Mouse (Mus musculus): Measurements from ENCODE around the gene Ttc27. TPM values are rescaled to one million over a fixed set of nuclear protein-coding genes. Genes with fewer than 3 reads are reported as not detected.

Ttc27 gene
- polyA plus RNA-seq, 1 experiment from 2014 or later, result 29.0 TPM

DNA sequence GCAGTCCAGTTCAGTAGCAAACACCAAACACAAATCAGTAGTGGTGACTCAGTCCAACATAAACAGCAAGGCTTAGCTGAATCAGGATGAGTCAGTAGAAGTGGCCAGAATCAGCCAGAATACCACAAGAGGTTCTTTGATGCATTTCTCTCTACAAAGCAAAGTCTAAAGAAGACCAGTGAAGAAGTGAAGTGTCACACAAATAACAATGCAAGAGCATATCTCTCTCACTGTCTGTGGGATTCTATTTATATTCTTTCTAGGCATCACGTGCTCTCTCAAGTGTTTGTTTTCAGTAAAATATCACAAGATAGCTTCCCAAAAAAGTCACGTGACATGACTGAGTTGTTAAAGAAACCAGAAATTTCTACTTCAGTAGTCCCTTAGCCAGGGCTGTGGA, 102.2 kb downstream of the Ttc27 start:
- H3K27me3 ChIP-seq (replicated peaks; ENCODE audit: control insufficient read depth, insufficient read depth, low read length), result no peaks in the 10 kb centered on the region
- H3K4me2 ChIP-seq (ENCODE audit: low read length), result no peak overlapping the region
- H3K36me3 ChIP-seq (ENCODE audit: control insufficient read depth, insufficient read depth, low read length), result no peaks in the 10 kb centered on the region
- WGBS, result 67% methylated on average over 2 of the region's 2 CpGs
- no peak overlapping the region for H3K9ac ChIP-seq (ENCODE audit: low read length)
- DNase-seq (ENCODE audit: low spot score) (no peak), ATAC-seq (replicated peaks; ENCODE audit: low FRiP score, low TSS enrichment, low read depth) (no peak)
- no peaks in the 10 kb centered on the region for H3K4me1 ChIP-seq (replicated peaks; ENCODE audit: control insufficient read depth, insufficient read depth, low read length)
- H3K27ac ChIP-seq (ENCODE audit: low read depth), result no peak overlapping the region
- no peaks in the 10 kb centered on the region for H3K9me3 ChIP-seq (ENCODE audit: control insufficient read depth, low read length)
- H3K4me3 ChIP-seq (ENCODE audit: low read depth, low read length), result no peak overlapping the region

DNA sequence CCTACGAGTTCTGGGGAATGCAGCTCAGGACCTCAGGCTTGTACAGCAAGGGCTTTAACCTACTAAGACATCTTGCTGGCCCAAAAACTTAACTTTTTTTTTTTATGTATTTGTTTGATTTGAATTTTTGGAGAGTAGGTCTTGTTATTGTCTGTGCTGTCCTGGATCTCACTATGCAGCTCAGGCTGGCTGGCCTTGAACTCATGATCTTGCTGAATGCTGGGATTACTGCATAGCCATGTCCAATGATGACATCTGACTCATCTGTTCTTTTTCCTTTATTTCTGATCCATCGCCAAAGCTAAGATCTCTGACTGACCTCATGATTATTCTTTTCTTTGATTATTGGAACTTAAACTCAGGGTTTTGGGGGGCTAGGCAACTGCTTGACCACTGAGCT, 113.3 kb downstream of the Ttc27 start:
- no peak overlapping the region for H3K9ac ChIP-seq (ENCODE audit: low read length)
- H3K4me2 ChIP-seq (ENCODE audit: low read length), result no peak overlapping the region
- no peak overlapping the region for H3K27ac ChIP-seq (ENCODE audit: low read depth)
- H3K36me3 ChIP-seq (ENCODE audit: control insufficient read depth, insufficient read depth, low read length), result no peaks in the 10 kb centered on the region
- H3K4me1 ChIP-seq (replicated peaks; ENCODE audit: control insufficient read depth, insufficient read depth, low read length), result 0 out of 2 replicates have a peak, but pooled peaks cover 2% of the 10 kb centered on the region
- no peaks in the 10 kb centered on the region for H3K9me3 ChIP-seq (ENCODE audit: control insufficient read depth, low read length)
- WGBS, result 80% methylated on average over 2 of the region's 2 CpGs
- H3K4me3 ChIP-seq (ENCODE audit: low read depth, low read length), result no peak overlapping the region
- no peaks in the 10 kb centered on the region for H3K27me3 ChIP-seq (replicated peaks; ENCODE audit: control insufficient read depth, insufficient read depth, low read length)
- no peak for DNase-seq (ENCODE audit: low spot score)
- ATAC-seq (replicated peaks; ENCODE audit: low FRiP score, low TSS enrichment, low read depth), result no peak

DNA sequence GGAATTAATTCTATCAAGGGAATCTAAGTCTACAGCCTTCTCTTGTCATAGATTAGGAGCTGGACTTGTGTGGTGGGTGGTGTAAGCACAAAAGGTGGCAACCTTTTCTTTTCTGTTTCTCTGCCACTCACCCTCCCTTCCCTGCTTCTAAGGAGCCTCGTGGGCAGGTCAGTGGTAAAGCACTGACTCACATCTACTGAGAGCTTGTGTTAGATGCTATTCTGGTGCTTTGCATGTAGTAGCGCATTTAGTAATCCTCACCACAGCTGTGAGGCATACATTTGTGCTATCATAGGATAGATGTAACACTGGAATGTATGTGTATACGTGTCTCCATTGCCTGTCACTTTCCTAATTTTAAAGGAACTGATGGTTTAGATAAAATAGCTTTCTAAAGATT, 124.2 kb downstream of the Ttc27 start:
- Histone ChIP-seq H3K27ac (ENCODE audit: low read depth) (no peak overlapping the region), H3K36me3 (ENCODE audit: control insufficient read depth, insufficient read depth, low read length) (no peaks in the 10 kb centered on the region), H3K4me3 (ENCODE audit: low read depth, low read length) (no peak overlapping the region), H3K9ac (ENCODE audit: low read length) (no peak overlapping the region), H3K4me2 (ENCODE audit: low read length) (no peak overlapping the region), H3K9me3 (ENCODE audit: control insufficient read depth, low read length) (no peaks in the 10 kb centered on the region), H3K27me3 (replicated peaks; ENCODE audit: control insufficient read depth, insufficient read depth, low read length) (no peaks in the 10 kb centered on the region), H3K4me1 (replicated peaks; ENCODE audit: control insufficient read depth, insufficient read depth, low read length) (peaks cover 10% of the 10 kb centered on the region; the same call in 1 of the 2 replicates)
- DNase-seq (ENCODE audit: low spot score) (no peak), ATAC-seq (replicated peaks; ENCODE audit: low FRiP score, low TSS enrichment, low read depth) (no peak)
- 79% methylated on average over 3 of the region's 3 CpGs for WGBS

DNA sequence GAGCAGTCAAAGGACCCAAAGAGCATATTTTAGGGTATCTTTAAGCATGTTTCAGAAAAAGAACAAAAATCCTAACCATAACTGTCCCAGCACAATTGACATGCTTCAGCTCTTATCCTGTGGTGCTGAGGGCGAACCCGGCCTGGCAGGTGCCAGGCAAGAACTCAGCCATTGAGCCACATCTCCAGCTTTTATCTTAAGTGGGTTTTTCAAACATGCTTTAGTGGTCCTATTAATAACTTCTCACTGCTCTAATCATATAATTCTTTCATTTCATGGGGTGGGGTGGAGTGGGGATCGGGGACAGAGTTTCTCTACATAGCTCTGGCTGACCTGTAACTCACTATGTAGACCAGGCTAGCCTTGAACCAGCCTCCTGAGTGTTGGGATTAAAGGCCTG, 125.1 kb downstream of the Ttc27 start:
- peaks cover 10% of the 10 kb centered on the region; the same call in 1 of the 2 replicates for H3K4me1 ChIP-seq (replicated peaks; ENCODE audit: control insufficient read depth, insufficient read depth, low read length)
- no peaks in the 10 kb centered on the region for H3K27me3 ChIP-seq (replicated peaks; ENCODE audit: control insufficient read depth, insufficient read depth, low read length)
- H3K9ac ChIP-seq (ENCODE audit: low read length), result no peak overlapping the region
- 90% methylated on average over 3 of the region's 3 CpGs for WGBS
- DNase-seq (ENCODE audit: low spot score), result no peak
- no peak overlapping the region for H3K4me2 ChIP-seq (ENCODE audit: low read length)
- H3K36me3 ChIP-seq (ENCODE audit: control insufficient read depth, insufficient read depth, low read length), result no peaks in the 10 kb centered on the region
- H3K4me3 ChIP-seq (ENCODE audit: low read depth, low read length), result no peak overlapping the region
- no peak for ATAC-seq (replicated peaks; ENCODE audit: low FRiP score, low TSS enrichment, low read depth)
- no peak overlapping the region for H3K27ac ChIP-seq (ENCODE audit: low read depth)
- H3K9me3 ChIP-seq (ENCODE audit: control insufficient read depth, low read length), result no peaks in the 10 kb centered on the region

DNA sequence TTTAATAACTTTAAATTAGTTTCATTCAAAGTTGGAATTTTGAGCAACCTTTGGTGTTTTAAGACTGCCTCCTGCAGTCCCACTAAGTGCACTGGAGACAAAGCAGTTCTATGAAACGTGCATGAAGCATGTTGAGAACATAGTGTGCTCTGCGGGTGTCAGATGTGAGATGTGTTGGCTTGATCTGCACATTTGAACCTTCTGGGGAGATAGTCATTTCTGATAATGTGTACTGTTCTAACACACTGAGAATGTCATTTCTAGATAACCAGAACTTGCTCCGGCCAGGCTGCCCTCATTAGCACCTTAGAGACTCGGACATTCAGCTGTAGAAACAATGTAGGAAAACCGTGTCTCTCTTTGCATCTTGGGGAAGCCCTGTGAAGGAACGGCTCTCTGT, 126.0 kb downstream of the Ttc27 start:
- peaks cover 10% of the 10 kb centered on the region; the same call in 1 of the 2 replicates for H3K4me1 ChIP-seq (replicated peaks; ENCODE audit: control insufficient read depth, insufficient read depth, low read length)
- H3K4me2 ChIP-seq (ENCODE audit: low read length), result no peak overlapping the region
- DNase-seq (ENCODE audit: low spot score) (no peak), ATAC-seq (replicated peaks; ENCODE audit: low FRiP score, low TSS enrichment, low read depth) (no peak)
- H3K27ac ChIP-seq (ENCODE audit: low read depth), result no peak overlapping the region
- no peaks in the 10 kb centered on the region for H3K27me3 ChIP-seq (replicated peaks; ENCODE audit: control insufficient read depth, insufficient read depth, low read length)
- H3K9me3 ChIP-seq (ENCODE audit: control insufficient read depth, low read length), result no peaks in the 10 kb centered on the region
- H3K9ac ChIP-seq (ENCODE audit: low read length), result no peak overlapping the region
- no peak overlapping the region for H3K4me3 ChIP-seq (ENCODE audit: low read depth, low read length)
- WGBS, result 92% methylated on average over 6 of the region's 6 CpGs
- no peaks in the 10 kb centered on the region for H3K36me3 ChIP-seq (ENCODE audit: control insufficient read depth, insufficient read depth, low read length)

DNA sequence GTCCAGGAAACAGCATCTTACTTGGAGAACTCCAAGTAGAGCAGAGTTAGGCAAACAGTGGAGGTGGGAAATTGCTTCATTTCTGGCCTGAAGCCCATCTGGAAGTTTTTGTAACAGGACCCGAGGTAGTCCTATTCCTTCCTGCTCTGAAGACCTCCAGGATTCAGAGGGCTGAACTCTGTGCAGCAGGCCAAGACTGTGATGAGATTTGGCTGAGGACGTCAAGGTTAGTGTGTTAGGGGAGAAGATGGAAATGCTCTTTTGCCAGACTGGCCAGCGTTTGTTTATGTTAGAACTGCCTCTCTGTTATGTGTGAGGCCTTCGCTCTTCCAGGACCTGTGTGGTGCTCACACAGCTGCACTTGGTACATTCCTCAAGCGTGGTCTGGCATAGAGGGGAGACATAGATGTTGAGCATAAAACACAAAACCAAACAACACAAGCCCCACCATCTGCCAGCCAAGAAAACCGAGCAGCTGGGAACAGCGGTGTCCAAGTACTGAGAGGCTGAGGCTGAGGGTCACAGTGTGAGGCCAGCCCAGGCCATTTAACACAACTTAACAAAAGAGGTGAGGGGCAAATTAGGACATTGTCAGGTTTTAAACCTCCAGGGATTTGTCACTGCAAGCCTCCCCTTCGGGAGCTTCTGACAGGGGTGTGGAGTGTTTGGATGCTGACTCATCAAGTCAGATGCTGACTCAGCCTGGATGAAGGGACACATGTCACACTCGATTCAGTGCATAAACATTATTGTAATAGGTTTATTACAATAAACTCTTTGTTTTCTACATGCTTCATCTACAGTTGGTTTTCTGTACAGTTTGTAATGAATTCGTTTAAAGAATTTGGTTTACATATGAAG, 128.7 kb downstream of the Ttc27 start:
- no peak for DNase-seq (ENCODE audit: low spot score)
- no peak overlapping the region for H3K4me2 ChIP-seq (ENCODE audit: low read length)
- H3K9ac ChIP-seq (ENCODE audit: low read length), result no peak overlapping the region
- peaks cover 10% of the 10 kb centered on the region; the same call in 1 of the 2 replicates for H3K4me1 ChIP-seq (replicated peaks; ENCODE audit: control insufficient read depth, insufficient read depth, low read length)
- H3K36me3 ChIP-seq (ENCODE audit: control insufficient read depth, insufficient read depth, low read length), result no peaks in the 10 kb centered on the region
- ATAC-seq (replicated peaks; ENCODE audit: low FRiP score, low TSS enrichment, low read depth), result peak; percentile 58; the same call in 1 of the 2 replicates
- no peaks in the 10 kb centered on the region for H3K9me3 ChIP-seq (ENCODE audit: control insufficient read depth, low read length)
- WGBS, result 34% methylated on average over 10 of the region's 10 CpGs
- H3K27ac ChIP-seq (ENCODE audit: low read depth), result peak overlapping the region; percentile 14
- no peaks in the 10 kb centered on the region for H3K27me3 ChIP-seq (replicated peaks; ENCODE audit: control insufficient read depth, insufficient read depth, low read length)
- no peak overlapping the region for H3K4me3 ChIP-seq (ENCODE audit: low read depth, low read length)

DNA sequence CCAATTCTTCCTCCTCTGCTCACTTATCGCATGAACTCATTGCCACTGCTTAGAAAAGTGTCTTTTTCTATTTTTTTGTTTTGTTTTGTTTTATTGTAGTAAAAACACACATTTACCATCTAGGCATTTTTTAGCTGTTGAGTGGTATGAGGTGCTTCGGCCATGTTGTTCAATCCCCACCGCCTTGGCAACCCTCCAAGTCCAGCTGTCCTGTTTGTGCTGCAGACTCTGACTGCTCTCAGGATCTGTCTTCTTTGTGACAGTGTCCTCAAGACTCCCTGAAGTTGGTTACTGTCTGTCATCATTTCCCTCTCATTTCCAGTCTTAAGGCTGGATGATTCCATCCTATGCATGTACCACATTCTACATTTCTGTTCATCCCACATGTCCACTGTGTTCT, 132.7 kb downstream of the Ttc27 start:
- H3K9ac ChIP-seq (ENCODE audit: low read length), result no peak overlapping the region
- DNase-seq (ENCODE audit: low spot score) (no peak), ATAC-seq (replicated peaks; ENCODE audit: low FRiP score, low TSS enrichment, low read depth) (no peak)
- H3K4me1 ChIP-seq (replicated peaks; ENCODE audit: control insufficient read depth, insufficient read depth, low read length), result peaks cover 10% of the 10 kb centered on the region; the same call in 1 of the 2 replicates
- no peak overlapping the region for H3K27ac ChIP-seq (ENCODE audit: low read depth)
- H3K9me3 ChIP-seq (ENCODE audit: control insufficient read depth, low read length), result no peaks in the 10 kb centered on the region
- H3K27me3 ChIP-seq (replicated peaks; ENCODE audit: control insufficient read depth, insufficient read depth, low read length), result no peaks in the 10 kb centered on the region
- 76% methylated on average over 3 of the region's 3 CpGs for WGBS
- H3K36me3 ChIP-seq (ENCODE audit: control insufficient read depth, insufficient read depth, low read length), result no peaks in the 10 kb centered on the region
- H3K4me3 ChIP-seq (ENCODE audit: low read depth, low read length), result no peak overlapping the region
- no peak overlapping the region for H3K4me2 ChIP-seq (ENCODE audit: low read length)

DNA sequence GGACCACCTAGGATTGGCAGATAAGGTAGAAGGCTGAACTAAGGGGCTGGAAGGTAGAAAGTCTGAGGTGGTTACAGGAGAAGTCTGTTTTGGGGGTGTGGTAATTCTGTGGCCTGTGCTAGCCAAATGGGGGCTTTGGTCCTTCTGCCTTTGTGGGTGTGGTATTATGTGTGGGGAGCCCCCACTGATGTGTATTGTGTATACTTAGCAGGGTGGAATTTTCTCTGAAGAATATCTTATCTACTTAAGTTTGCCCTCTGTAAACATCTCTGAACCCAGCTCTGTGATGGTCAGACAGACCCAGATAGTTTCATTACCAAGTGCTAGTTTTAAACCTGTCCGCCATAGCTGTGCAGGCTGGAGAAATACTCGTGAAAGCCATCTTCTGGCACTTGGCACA, 141.8 kb downstream of the Ttc27 start:
- ATAC-seq (replicated peaks; ENCODE audit: low FRiP score, low TSS enrichment, low read depth) (peak; percentile 40), DNase-seq (ENCODE audit: low spot score) (no peak)
- no peak overlapping the region for H3K27ac ChIP-seq (ENCODE audit: low read depth)
- H3K4me1 ChIP-seq (replicated peaks; ENCODE audit: control insufficient read depth, insufficient read depth, low read length), result no peaks in the 10 kb centered on the region
- H3K27me3 ChIP-seq (replicated peaks; ENCODE audit: control insufficient read depth, insufficient read depth, low read length), result no peaks in the 10 kb centered on the region
- H3K4me3 ChIP-seq (ENCODE audit: low read depth, low read length), result no peak overlapping the region
- WGBS, result 57% methylated on average over 2 of the region's 2 CpGs
- H3K4me2 ChIP-seq (ENCODE audit: low read length), result no peak overlapping the region
- peaks cover 7% of the 10 kb centered on the region; the same call in 1 of the 2 replicates for H3K36me3 ChIP-seq (ENCODE audit: control insufficient read depth, insufficient read depth, low read length)
- no peaks in the 10 kb centered on the region for H3K9me3 ChIP-seq (ENCODE audit: control insufficient read depth, low read length)
- H3K9ac ChIP-seq (ENCODE audit: low read length), result no peak overlapping the region
